Mouse (Mus musculus) limb, embryonic 13.5 days (tissue): Measurements from ENCODE around the gene Mrpl38. TPM values are rescaled to one million over a fixed set of nuclear protein-coding genes. Genes with fewer than 3 reads are reported as not detected.

Experiments
- ATAC-seq: fragments of 200-750 bp; cut with Nextera tagmentation; 2 replicates; pipeline ENCODE4 v1.8.0; 2017; ENCODE audit warnings: low read depth, moderate number of reproducible peaks, moderate TSS enrichment; ENCODE audit not compliant: low FRiP score
- H3K27ac ChIP-seq: fragments of 300-500 bp; sonication (generic); 2 replicates; pipeline ENCODE4 v1.5.1; 2015; ENCODE audit warnings: inconsistent platforms, mild to moderate bottlenecking, moderate library complexity
- H3K27me3 ChIP-seq: fragments of 300-500 bp; sonication (generic); 2 replicates; pipeline ENCODE4 v1.6.1; 2015; ENCODE audit warnings: mild to moderate bottlenecking, inconsistent platforms
- H3K36me3 ChIP-seq: fragments of 300-500 bp; sonication (generic); 2 replicates; pipeline ENCODE4 v1.6.1; 2015; ENCODE audit warnings: inconsistent platforms, mild to moderate bottlenecking, moderate library complexity
- H3K4me1 ChIP-seq: fragments of 300-500 bp; sonication (generic); 2 replicates; pipeline ENCODE4 v1.6.1; 2015; ENCODE audit warnings: inconsistent platforms
- H3K4me2 ChIP-seq: fragments of 300-500 bp; sonication (generic); replicated peaks from 2 replicates; pipeline ENCODE4 v1.6.1; 2015; ENCODE audit warnings: inconsistent platforms, mild to moderate bottlenecking, moderate library complexity
- H3K4me3 ChIP-seq: fragments of 300-500 bp; sonication (generic); 2 replicates; pipeline ENCODE4 v1.5.1; 2015; ENCODE audit warnings: moderate library complexity, mild to moderate bottlenecking, inconsistent platforms
- H3K9ac ChIP-seq: fragments of 300-500 bp; sonication (generic); 2 replicates; pipeline ENCODE4 v1.6.1; 2015; ENCODE audit warnings: mild to moderate bottlenecking, inconsistent platforms
- H3K9me3 ChIP-seq: fragments of 300-500 bp; sonication (generic); 2 replicates; pipeline ENCODE4 v1.6.1; 2016; ENCODE audit warnings: inconsistent platforms
- WGBS: fragments of 180-500 bp; shearing (Covaris S2); methylation state at CpG from one replicate; pipeline ENCODE4 v1.1.7; 2015; 5-methylcytosine and 5-hydroxymethylcytosine counted together
- polyA plus RNA-seq: library from polyadenylated mRNA; unstranded; fragments of >200 nt; fragmentation: Nextera tagmentation; extraction: Ambion mirVana; gene quantifications from 2 replicates; pipeline ENCODE4 v1.2.1, GENCODE M21; 2015

The Mrpl38 gene
- polyA plus RNA-seq, 1 experiment from 2014 or later = 86.0 TPM

GRCm38 (mm10) chr11:116084166-116084565 lies 54.5 kb downstream of the Mrpl38 start:
- peaks cover 50% of the 10 kb centered on the region for H3K36me3 ChIP-seq
- H3K4me2 ChIP-seq = no peak overlapping the region
- H3K9me3 ChIP-seq = no peaks in the 10 kb centered on the region
- H3K4me1 ChIP-seq = peaks cover 21% of the 10 kb centered on the region
- H3K27ac ChIP-seq = no peak overlapping the region
- H3K4me3 ChIP-seq = no peak overlapping the region
- no peaks in the 10 kb centered on the region for H3K27me3 ChIP-seq
- no peak for ATAC-seq
- H3K9ac ChIP-seq = no peak overlapping the region
- WGBS = 89% methylated on average over 6 of the region's 6 CpGs

- Histone ChIP-seq H3K9ac (no peak overlapping the region), H3K4me1 (peaks cover 29% of the 10 kb centered on the region), H3K4me2 (no peak overlapping the region), H3K27me3 (no peaks in the 10 kb centered on the region), H3K27ac (no peak overlapping the region), H3K9me3 (no peaks in the 10 kb centered on the region), H3K4me3 (no peak overlapping the region), H3K36me3 (peaks cover 56% of the 10 kb centered on the region)
- WGBS = 86% methylated on average over 14 of the region's 14 CpGs
- no peak for ATAC-seq
These were observed 55.5 kb downstream of the Mrpl38 start for GRCm38 (mm10) chr11:116083096-116083672.

Other genes with a start within 250 kb of the Mrpl38 start
- gene Smim5, start 238.9 kb downstream of the Mrpl38 start, polyA plus RNA-seq = 6.7 and 8.6 TPM in 2 replicates
- gene Smim6, start 226.9 kb downstream of the Mrpl38 start, polyA plus RNA-seq = 1.4 TPM in 2 replicates
- gene Sap30bp, start 205.6 kb downstream of the Mrpl38 start, polyA plus RNA-seq = 44.2 and 52.1 TPM in 2 replicates
- 22.3 and 23.7 TPM in 2 replicates for gene Recql5, start 205.4 kb downstream of the Mrpl38 start, polyA plus RNA-seq
- gene Itgb4, start 164.2 kb downstream of the Mrpl38 start, polyA plus RNA-seq = 5.2 and 6.3 TPM in 2 replicates
- 207 and 211 TPM in 2 replicates for gene Galk1, start 126.1 kb downstream of the Mrpl38 start, polyA plus RNA-seq
- 2,219 and 2,483 TPM in 2 replicates for gene H3f3b, start 110.9 kb downstream of the Mrpl38 start, polyA plus RNA-seq
- gene Unk, start 108.5 kb downstream of the Mrpl38 start, polyA plus RNA-seq = 39.4 and 44.8 TPM in 2 replicates
- 2.1 and 2.4 TPM in 2 replicates for gene Unc13d, start 60.9 kb downstream of the Mrpl38 start, polyA plus RNA-seq
- gene Wbp2, start 51.9 kb downstream of the Mrpl38 start, polyA plus RNA-seq = 43.1 and 47.9 TPM in 2 replicates
- gene Trim47, start 11.7 kb downstream of the Mrpl38 start, polyA plus RNA-seq = 15.7 and 15.9 TPM in 2 replicates
- 2.3 and 3.2 TPM in 2 replicates for gene Trim65, start 7.7 kb downstream of the Mrpl38 start, polyA plus RNA-seq
- 48.6 and 48.9 TPM in 2 replicates for gene Fbf1, start 29.3 kb upstream of the Mrpl38 start, polyA plus RNA-seq
- 63.3 and 72.1 TPM in 2 replicates for gene Ten1, start 60.0 kb upstream of the Mrpl38 start, polyA plus RNA-seq
- gene Acox1, start 60.2 kb upstream of the Mrpl38 start, polyA plus RNA-seq = 22.0 and 23.5 TPM in 2 replicates
- gene Evpl, start 99.2 kb upstream of the Mrpl38 start, polyA plus RNA-seq = 3.3 and 4.0 TPM in 2 replicates
- gene Srp68, start 135.3 kb upstream of the Mrpl38 start, polyA plus RNA-seq = 109 and 110 TPM in 2 replicates
- gene Galr2, start 142.1 kb upstream of the Mrpl38 start, polyA plus RNA-seq = 0.18 and 0.27 TPM in 2 replicates
- gene Exoc7, start 168.4 kb upstream of the Mrpl38 start, polyA plus RNA-seq = 76.5 and 80.2 TPM in 2 replicates
- 0.25 and 0.37 TPM in 2 replicates for gene Foxj1, start 196.5 kb upstream of the Mrpl38 start, polyA plus RNA-seq